Mouse (Mus musculus) Muller cell, postnatal 12 days (primary cell): ENCODE results near the gene Clhc1.
"Not testable (repeated sequence)": the region's sequence is repeated elsewhere in the genome, so short reads cannot be mapped to it uniquely, and the experiment has no call there.

Source experiments
- DNase-seq: peaks from one replicate; pipeline ENCODE4 v3.0.0-alpha.2; 2015; ENCODE audit errors: inconsistent ontology term

Gene Clhc1

GRCm38 (mm10) chr11:29547752-29548503 lies at the start of gene Clhc1, which contains the start of gene Rps27a:
Gene Clhc1, plus strand, starts transcription at chr11:29547950.
Gene Rps27a, minus strand, starts transcription at chr11:29548109.
- peak; percentile 94 for DNase-seq

DNA sequence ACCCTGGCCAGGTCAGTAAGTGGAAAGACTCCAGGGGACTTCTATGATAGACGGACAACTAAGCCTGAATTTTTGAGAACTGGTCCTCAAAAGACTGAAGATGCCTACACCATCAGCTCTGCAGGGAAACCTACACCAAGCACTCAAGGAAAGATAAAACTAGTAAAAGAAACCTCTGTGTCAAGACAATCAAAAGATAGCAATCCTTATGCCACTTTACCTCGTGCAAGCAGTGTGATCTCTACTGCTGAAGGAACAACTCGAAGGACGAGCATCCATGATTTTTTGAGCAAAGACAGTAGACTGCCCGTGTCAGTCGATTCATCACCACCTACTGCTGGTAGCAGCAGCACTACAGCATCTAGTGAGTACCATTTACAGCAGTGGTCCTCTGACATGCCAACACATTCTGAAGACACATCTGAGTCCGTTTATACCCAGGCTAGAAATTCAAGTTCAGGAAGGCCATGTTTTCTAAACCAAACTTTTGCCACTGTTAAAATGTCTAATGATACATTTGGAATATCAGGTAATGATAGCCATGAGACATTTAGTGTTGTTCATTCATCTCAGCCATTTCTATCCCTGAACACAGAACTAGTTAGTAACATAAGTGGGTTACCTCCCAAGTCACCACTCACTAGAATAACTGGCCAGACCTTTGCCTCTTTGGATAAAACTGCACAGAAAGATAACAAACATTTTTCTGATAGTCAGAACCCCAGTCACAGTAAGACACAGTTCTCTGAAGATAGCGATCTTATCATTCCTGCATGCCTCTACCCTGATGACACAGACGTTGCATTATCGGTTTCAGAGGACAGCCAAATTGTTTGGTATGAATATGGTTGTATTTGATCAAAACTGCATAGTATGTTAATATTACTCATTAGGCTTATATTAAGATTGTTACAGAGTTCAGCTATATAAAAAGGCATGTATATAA lies 43.5 kb upstream of the Clhc1 start:
- no peak for DNase-seq

DNA sequence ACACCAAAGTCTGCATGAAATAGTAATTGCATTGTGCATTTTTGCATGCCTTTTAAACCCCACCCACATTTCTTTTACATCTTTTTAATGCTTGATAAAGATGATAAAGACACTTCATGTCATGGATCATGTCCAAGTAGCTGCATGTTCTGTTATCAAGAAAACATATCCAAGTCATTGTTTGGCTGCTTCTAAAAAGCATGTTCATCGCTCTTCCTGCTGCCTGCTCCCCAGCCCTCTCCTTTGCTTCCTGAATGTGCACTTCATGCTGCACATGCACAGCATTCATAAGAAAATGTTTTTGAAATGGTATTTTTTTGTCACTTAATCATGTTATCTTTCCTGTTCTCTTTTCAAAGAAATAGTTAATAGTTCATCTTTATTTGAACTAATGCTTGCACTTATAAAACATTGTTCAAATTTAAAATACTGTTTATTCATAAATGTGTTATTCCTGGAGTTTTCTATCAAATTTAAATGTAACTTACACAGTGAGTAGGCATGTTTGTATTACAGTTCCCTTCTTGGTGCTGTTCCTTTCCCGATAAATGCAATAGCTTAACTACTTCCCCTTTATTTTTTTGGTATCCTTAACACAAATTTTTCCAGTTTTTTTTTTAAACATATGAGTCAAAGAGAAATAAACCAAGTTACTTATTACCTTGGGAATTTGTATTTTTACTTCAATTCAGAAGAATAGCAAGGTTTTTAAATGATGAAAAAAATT lies 42.7 kb upstream of the Clhc1 start:
- DNase-seq = no peak

DNA sequence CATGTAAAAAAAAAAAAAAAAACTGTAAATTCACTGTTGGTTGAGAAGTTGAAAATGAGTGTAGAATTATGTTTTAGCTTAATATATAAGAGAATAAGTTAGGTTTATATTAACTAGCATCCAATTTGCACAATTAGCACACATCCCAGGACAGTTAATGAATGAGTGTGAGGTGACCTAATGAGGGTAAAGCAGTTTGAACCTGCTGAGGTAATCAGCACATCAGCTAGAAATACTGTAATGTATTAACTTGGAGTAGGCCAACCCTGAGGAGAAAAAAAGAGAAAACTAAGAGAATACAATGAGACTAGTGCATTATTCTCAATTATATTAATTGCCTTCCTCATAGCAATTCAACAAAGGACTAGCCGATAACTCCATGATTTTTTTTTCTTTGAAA lies 38.3 kb upstream of the Clhc1 start:
- no peak for DNase-seq

DNA sequence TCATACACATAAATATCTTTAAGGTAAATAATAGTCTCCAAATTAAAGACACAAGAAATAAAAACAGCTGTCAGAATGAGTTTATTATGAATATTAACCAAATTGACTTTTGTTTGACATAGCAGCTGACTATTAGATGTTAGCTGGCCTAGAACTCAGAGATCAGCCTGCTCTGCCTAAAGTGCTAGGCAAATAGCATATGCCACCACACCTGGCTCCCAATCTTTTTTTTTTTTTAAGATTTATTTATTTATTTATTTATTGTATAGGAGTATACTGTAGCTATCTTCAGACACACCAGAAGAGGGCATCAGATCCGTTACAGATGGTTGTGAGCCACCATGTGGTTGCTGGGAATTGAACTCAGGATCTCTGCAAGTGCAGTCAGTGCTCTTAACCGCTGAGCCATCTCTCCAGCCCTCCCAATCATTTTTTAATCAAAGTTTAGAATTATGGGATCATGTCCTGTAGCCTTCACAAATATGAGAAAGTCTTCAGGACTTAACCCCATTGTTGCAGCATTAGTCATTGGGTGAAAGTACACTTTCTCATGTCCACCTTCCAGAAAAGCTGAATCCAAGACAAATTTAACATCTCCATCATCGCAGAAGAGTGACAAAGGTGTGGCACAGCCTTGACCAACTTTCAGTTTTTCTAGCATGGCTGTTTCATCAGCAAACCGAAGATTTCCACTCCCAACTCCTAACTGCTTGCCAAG lies 34.8 kb upstream of the Clhc1 start:
- DNase-seq = peak; percentile 4

DNA sequence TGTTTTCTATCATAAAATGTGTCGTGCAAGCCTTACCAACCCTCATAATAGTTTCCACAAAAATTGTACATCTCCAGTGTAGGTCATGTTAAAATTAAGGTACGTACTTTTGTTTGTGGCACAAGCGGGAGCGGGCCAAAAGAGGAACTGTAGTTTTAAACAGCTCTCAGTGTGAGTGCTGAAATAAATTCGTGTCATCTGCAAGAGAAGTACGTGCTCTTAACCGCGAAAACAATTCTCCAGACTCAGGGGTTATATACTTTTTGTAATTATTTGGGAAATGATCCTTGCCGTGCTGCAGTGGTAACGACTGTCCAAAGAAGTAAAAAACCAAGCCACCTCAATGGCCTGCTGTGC lies 33.4 kb upstream of the Clhc1 start:
- no peak for DNase-seq

DNA sequence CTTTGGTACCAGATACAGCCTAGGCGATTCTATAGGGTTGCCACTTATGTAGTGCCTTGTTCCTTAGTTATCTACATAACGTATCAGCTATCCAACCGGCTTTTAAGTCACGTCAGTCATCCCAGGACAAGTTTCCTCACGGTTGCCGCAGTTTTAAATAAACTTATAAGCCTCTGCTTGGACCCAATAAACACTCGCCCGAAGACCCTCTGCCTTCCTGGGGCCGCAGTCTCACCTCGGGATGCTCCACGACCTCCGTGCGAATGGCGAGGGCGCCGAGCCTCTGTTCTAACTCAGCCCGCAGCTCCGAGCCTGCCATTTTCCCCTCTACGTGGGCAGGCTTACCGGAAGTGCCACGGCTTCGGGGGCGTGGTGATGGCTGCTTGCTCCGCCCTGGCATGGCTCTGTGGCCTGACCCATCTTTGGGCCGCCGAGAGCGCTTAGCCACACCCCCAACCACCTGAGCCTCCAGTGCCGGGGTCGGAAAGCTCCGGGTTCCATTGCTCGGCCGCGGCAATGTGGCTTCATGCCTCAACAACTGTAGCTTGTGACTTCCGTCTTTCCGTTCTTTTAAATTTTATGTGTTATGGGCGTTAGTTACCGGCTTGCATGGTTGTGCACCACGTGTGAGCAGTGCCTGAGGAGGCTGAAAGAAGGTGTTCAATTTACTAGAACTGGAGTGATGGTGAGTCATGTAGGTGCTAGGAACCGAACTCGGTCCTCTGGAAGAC lies 32.9 kb upstream of the Clhc1 start, which contains the start of gene Prorsd1:
Prorsd1 (minus strand) TSS at position 352 of the 731 bp plus-strand sequence.
- DNase-seq = peak; percentile 90

GRCm38 (mm10) chr11:29525988-29526794 lies 21.6 kb upstream of the Clhc1 start, which contains the start of gene Mtif2:
Gene Mtif2, plus strand, starts transcription at chr11:29526408.
- DNase-seq = peak; percentile 88

DNA sequence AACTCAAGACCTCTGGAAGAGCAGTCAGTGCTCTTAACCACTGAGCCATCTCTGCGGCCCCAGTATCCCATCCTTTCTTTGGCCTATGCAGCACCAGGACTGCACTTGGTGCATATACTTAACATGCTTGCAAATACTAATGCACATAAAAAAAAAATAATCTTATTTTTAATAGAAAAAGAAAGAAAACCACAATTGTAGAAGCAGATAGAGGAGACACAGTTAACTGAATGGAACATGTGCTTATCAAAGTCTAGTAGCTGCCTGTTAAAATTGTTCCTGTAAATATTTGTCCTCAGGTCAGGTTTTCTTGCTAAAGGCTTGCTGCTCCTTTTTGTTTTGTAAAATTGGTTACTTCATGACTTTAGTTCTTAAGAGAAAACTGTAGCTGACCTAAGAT lies 9.5 kb upstream of the Clhc1 start:
- no peak for DNase-seq

DNA sequence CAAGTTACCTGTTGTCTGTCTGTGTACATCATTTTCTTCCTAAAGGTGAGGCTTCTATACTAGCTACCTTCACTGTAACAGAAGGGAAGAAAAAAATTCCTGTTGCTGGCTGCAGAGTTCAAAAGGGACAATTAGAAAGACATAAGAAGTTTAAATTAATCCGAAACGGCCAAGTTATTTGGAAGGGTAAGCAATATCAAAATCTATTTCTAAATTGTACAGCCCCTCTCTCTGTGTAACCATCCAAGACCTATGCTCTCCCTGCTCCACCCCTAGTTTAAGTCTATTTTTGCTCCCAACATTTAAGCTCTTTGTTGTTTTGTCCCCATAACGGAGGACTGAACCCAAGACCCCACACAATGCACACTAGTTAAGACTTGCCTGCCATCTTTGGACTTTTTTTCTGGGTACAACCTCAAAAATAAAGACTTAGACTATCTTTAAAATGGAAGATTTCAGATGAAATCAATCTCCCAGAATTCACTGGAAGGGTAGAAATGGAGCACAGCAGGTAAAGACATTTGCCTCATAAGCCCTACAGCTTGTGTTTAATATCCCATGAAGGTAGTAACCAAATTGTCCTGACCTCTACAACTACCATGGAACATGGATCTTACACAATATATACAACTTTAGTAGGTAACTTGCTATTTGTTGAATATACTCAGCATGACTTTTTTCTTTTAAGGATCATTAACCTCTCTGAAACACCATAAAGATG lies 3.4 kb upstream of the Clhc1 start:
- DNase-seq = no peak

GRCm38 (mm10) chr11:29545150-29545752 lies 2.5 kb upstream of the Clhc1 start:
- DNase-seq = not testable (repeated sequence)

DNA sequence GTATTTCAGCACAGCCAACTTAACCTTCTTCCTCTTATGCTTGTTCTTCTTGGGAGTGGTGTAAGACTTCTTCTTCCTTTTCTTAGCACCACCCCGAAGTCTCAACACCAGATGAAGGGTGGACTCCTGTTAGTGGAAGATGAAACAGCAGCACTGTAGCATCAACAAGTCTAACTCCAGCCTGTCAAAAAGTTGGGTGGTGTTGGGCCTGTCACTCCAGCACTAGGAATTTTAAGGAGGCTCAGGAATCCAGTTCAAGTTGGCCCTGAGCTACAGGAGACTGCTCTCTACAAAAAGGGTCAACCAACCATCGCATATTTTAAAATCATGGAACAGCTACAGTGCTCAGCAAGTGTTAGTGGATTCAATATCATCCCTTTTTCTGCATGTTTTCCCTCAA lies 1.5 kb upstream of the Clhc1 start:
- not testable (repeated sequence) for DNase-seq

- no peak for DNase-seq
Observed at GRCm38 (mm10) chr11:29546762-29547161, 988 bp upstream of the Clhc1 start.

GRCm38 (mm10) chr11:29547249-29547751 lies 450 bp upstream of the Clhc1 start:
- no peak for DNase-seq

DNA sequence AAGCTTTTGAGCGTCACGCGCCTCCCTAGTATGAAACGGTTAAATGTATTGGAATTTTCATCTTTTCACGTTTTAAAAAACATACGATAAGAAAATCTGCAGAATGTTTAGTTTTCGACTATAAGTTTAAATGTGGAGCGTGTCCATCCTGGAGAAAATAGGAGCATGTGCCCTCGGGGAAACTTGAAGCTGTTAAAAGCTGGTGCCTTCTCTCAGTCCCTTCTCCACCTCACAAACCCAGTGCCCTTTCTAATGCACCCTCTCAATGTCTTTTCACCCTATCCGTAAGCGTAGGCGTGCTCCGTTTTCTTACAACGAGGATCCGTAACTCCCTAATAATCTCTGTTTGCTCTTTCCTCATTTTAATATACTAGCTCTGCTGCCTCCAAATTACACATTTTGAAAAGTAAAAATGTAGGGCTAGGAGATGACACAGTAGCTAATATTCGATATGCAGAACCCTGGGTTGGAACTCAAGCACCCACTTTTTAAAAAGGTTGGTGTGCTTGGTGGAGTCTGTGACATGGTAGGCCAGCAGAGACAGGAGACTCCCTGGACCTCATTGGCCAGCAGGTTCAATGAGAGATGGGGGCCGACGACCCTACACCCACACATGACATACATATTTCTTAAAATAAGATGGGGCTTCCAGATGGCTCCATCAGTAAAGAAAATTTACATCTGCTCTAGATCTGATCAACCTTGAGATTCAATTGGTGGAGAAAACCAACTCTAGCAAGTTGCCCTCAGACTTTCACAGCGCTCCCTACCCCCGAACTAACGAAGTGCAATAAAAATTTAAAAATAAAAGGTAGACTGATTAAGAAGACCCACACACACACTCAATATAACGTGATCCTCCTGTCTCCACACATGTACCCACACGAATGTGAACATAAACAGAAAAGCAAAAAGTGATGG lies 1.0 kb downstream of the Clhc1 start:
- peak; percentile 20 for DNase-seq

GRCm38 (mm10) chr11:29549425-29549778 lies 1.7 kb downstream of the Clhc1 start:
- no peak for DNase-seq

- no peak for DNase-seq
Observed at GRCm38 (mm10) chr11:29560452-29560851, 12.7 kb downstream of the Clhc1 start.
